Mouse (Mus musculus): ENCODE data around the gene Scrn1. TPM values are rescaled to one million over a fixed set of nuclear protein-coding genes. Genes with fewer than 3 reads are reported as not detected.
A peak's percentile ranks its signal among the peaks of the same experiment; 100 is the strongest.

Gene Scrn1
- polyA plus RNA-seq, 1 experiment from 2014 or later: 8.6 TPM

DNA sequence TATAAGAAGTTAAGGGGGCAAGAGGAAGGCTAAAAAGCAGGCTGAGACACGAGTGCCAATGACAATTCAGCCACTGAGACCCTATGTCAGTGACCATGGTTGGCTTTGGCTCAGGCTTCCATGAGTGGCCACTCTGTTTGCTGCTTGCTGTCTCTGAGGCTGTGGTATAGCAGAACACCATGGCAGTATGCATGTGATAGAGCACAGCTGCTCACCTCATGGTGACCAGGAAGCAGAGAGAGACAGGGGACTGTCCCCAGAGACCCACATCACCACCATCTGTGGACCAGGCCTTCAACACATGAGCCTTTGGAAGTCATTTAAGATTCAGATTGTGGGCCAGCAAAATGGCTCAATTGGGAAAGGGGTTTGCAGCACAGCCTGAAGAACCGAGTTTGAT is 22.6 kb downstream of the Scrn1 start:
- Histone ChIP-seq H3K9ac (no peak overlapping the region), H3K27me3 (no peaks in the 10 kb centered on the region), H3K36me3 (no peaks in the 10 kb centered on the region), H3K4me3 (replicated peaks) (no peak overlapping the region), H3K27ac (no peak overlapping the region), H3K4me2 (no peak overlapping the region), H3K4me1 (peaks cover 15% of the 10 kb centered on the region), H3K9me3 (replicated peaks) (no peaks in the 10 kb centered on the region)
- no peak for ATAC-seq (replicated peaks; ENCODE audit: low FRiP score)
- 80% methylated on average over 2 of the region's 2 CpGs for WGBS

DNA sequence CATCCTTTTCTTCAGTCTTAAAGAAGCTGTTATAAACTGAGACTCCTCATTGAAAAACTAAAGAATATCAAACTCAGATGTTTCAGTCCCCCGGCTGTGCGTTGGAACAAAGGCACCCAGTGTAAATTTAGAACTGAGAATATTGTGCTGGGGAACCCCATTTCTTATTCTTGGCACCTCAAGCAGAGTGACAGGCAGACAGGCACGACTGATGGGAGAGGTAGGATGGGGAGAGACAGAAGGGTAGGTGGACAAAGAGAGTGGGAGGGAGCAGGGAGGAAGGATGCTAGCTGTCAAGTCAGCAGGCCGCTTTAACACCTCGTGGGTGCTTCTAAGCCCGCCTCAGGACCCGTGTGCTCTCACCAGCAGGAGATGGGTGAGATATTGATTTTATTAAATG is 23.5 kb downstream of the Scrn1 start:
- ATAC-seq (replicated peaks; ENCODE audit: low FRiP score): no peak
- Histone ChIP-seq H3K27ac (no peak overlapping the region), H3K36me3 (no peaks in the 10 kb centered on the region), H3K9me3 (replicated peaks) (no peaks in the 10 kb centered on the region), H3K4me3 (replicated peaks) (no peak overlapping the region), H3K4me2 (no peak overlapping the region), H3K9ac (no peak overlapping the region), H3K4me1 (peaks cover 11% of the 10 kb centered on the region; the same call in 1 of the 2 replicates), H3K27me3 (no peaks in the 10 kb centered on the region)
- 88% methylated on average over 7 of the region's 7 CpGs for WGBS

DNA sequence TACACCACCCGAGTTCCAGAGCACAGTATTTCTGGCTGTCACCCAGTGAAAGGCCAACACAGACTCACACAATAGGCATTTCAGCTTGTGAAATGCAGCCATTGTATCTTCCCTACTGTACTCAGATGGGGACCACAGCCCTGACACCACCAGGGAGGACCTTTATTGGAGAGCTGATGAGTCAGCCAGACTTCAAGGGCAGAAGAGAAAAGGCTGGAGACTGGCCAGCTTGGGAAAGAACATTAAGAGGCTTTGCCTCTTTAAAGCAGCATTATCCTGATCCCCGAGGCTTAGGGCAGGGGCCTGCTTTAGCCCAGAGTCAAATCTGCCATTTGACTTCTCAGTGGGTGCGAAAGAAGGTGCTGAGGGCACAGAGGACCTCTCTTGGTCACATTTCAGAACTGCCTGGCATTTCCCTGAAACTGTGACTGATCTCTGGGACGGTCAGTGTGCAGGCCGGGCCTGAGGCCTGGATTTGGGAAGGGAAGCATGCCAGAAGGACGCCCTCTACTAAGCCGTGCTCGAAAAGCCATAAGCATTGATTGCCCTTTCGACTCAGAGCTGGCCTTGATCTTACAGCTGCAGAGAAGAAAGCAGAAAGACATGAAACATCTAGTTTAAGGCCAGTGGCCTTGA is 25.9 kb downstream of the Scrn1 start:
- no peak for ATAC-seq (replicated peaks; ENCODE audit: low FRiP score)
- Histone ChIP-seq H3K4me3 (replicated peaks) (no peak overlapping the region), H3K9me3 (replicated peaks) (no peaks in the 10 kb centered on the region), H3K4me1 (peaks cover 11% of the 10 kb centered on the region; the same call in 1 of the 2 replicates), H3K9ac (no peak overlapping the region), H3K27me3 (no peaks in the 10 kb centered on the region), H3K27ac (no peak overlapping the region), H3K4me2 (no peak overlapping the region), H3K36me3 (no peaks in the 10 kb centered on the region)
- 70% methylated on average over 9 of the region's 9 CpGs for WGBS

DNA sequence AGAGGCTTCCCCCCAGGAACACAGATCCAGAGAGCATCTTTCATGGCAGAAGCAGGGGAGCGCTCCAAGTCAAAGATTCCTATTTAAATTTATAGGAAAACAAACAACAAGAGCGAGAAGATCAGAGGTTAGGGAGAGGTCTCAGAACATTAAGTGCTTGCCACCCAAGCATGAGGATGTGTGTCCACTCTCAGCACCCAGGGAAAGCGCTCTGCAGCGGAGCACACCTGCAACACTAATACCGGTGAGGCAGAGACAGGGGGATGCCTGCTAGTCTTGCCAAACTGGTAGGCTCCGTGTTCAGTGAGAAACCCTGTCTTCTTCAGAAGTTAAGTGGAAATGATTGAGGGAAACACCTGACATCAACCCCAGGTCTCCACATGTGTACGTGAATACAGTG is 26.9 kb downstream of the Scrn1 start:
- Histone ChIP-seq H3K4me2 (no peak overlapping the region), H3K9me3 (replicated peaks) (no peaks in the 10 kb centered on the region), H3K27me3 (no peaks in the 10 kb centered on the region)

DNA sequence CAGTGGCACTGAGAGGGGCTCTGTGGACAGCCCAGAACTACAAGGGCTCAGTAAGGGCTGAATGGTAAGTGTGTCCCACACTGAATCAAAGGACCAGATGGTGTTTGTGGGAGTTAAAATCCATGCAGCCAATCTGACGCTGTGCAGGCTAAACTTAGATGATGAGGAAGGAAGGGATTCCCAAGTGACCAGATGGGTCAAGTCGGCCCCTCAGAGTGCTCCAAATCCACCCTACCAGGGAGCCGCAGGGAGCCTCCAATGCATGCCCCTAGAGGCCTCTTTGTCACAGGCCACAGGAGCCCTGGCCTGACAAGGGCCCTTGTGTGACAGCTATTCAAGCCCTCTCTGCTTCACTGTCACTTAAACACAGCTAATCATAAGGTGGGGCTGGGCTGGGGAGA is 27.5 kb downstream of the Scrn1 start:
- H3K9ac ChIP-seq: no peak overlapping the region
- H3K27me3 ChIP-seq: no peaks in the 10 kb centered on the region
- no peak overlapping the region for H3K4me2 ChIP-seq
- H3K4me1 ChIP-seq: peaks cover 11% of the 10 kb centered on the region; the same call in 1 of the 2 replicates
- H3K4me3 ChIP-seq (replicated peaks): no peak overlapping the region
- no peak overlapping the region for H3K27ac ChIP-seq
- H3K36me3 ChIP-seq: no peaks in the 10 kb centered on the region
- 23% methylated on average over 3 of the region's 3 CpGs for WGBS
- H3K9me3 ChIP-seq (replicated peaks): no peaks in the 10 kb centered on the region
- 0 out of 2 replicates have a peak, but pooled peaks have one; percentile 40 for ATAC-seq (replicated peaks; ENCODE audit: low FRiP score)

More for the DNA sequence above, 26.9 kb downstream of the Scrn1 start:
- no peak overlapping the region for H3K27ac ChIP-seq
- H3K4me3 ChIP-seq (replicated peaks): no peak overlapping the region
- H3K4me1 ChIP-seq: peaks cover 11% of the 10 kb centered on the region; the same call in 1 of the 2 replicates
- no peak overlapping the region for H3K9ac ChIP-seq
- WGBS: 64% methylated on average over 7 of the region's 7 CpGs
- ATAC-seq (replicated peaks; ENCODE audit: low FRiP score): no peak
- H3K36me3 ChIP-seq: no peaks in the 10 kb centered on the region

DNA sequence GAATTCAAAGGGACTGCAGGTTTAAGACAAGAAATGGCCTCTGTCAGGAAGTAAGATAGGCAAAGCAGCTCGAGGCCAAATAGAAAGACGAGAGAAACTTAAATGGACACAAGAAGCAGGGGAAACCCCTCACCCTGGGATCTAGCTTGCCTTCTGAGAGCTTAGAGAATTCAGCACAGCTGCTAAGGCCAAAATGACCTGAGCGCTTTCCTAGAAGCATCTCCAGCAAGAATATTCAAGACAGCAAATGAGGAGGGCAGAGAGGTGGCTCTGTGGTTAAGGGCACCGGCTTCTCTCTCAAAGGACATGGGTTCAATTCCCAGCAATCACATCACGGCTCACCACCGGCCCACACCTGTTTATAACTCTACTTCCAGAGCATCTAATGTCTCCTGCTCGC is 29.2 kb downstream of the Scrn1 start:
- H3K4me3 ChIP-seq (replicated peaks): no peak overlapping the region
- no peak overlapping the region for H3K9ac ChIP-seq
- H3K27ac ChIP-seq: no peak overlapping the region
- H3K36me3 ChIP-seq: no peaks in the 10 kb centered on the region
- H3K27me3 ChIP-seq: no peaks in the 10 kb centered on the region
- 81% methylated on average over 7 of the region's 7 CpGs for WGBS
- peaks cover 11% of the 10 kb centered on the region; the same call in 1 of the 2 replicates for H3K4me1 ChIP-seq
- no peaks in the 10 kb centered on the region for H3K9me3 ChIP-seq (replicated peaks)
- H3K4me2 ChIP-seq: no peak overlapping the region
- ATAC-seq (replicated peaks; ENCODE audit: low FRiP score): no peak

DNA sequence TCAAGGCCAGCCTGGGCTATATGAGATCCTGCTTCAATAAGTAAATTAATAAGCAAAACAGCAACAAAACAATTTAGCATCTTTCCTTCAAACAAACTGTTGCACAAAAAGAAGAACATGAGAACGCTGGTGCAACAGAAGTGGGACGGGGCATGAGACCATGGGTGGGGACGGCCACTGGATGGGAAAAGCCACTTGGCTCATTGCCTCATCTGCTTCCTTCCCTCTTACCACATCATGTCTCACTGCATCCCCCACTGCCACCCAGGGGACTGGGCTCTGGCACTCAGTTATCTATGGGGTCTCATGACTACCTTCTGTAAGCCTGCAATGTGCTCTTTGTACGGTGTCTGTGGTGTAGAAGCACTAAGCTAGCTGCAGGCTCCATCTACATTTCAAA is 30.8 kb downstream of the Scrn1 start:
- Histone ChIP-seq H3K4me2 (no peak overlapping the region), H3K27ac (no peak overlapping the region)
- WGBS: 95% methylated on average over 4 of the region's 4 CpGs

DNA sequence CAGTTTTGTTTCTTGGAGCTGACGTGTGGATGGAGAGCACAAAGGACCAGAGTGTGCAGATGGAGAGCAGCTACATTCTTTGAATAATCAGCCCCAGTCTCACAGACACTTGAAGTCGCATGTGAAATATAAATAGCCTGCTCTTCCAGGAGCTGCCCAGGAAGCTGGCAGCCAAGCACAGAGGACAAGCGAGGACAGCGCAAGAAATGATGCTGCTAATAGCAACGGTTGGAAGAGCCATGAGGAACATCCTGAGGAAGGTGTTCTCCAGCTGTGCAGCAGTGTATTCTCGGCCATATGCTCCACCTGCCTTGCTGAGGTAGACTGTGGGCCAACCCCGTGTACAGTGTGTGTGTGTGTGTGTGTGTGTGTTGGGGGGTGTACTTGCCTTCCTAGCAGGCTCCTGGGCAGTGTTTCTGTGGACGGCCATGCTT is 35.2 kb downstream of the Scrn1 start:
- H3K36me3 ChIP-seq: no peaks in the 10 kb centered on the region
- no peak overlapping the region for H3K27ac ChIP-seq
- no peak overlapping the region for H3K9ac ChIP-seq
- no peaks in the 10 kb centered on the region for H3K9me3 ChIP-seq (replicated peaks)
- WGBS: 73% methylated on average over 8 of the region's 8 CpGs
- no peaks in the 10 kb centered on the region for H3K27me3 ChIP-seq
- no peak for ATAC-seq (replicated peaks; ENCODE audit: low FRiP score)
- H3K4me2 ChIP-seq: no peak overlapping the region
- H3K4me1 ChIP-seq: no peaks in the 10 kb centered on the region
- no peak overlapping the region for H3K4me3 ChIP-seq (replicated peaks)

More for the DNA sequence above, 30.8 kb downstream of the Scrn1 start:
- Histone ChIP-seq H3K9me3 (replicated peaks) (no peaks in the 10 kb centered on the region), H3K4me3 (replicated peaks) (no peak overlapping the region), H3K27me3 (no peaks in the 10 kb centered on the region), H3K36me3 (no peaks in the 10 kb centered on the region), H3K9ac (no peak overlapping the region), H3K4me1 (peaks cover 11% of the 10 kb centered on the region; the same call in 1 of the 2 replicates)
- no peak for ATAC-seq (replicated peaks; ENCODE audit: low FRiP score)

DNA sequence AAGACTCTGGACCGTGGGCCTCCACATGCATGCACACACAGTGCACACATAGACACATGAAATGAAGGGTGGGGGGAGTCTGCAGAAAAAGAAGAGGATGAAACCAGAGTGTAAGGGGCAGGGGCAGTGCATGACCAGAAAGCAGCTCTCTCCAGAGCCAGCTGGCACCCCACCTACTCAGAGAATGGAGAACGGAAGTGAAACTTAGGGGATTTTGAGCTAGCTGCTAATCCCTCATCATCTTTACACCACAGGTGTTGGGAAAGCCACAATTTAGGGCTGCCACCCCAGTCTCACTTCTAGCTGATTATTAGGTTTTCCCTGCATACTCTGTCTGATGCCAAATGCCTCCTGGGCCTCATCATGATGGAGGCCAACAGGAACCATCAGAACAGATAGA is 36.1 kb downstream of the Scrn1 start:
- Histone ChIP-seq H3K4me3 (replicated peaks) (no peak overlapping the region), H3K27me3 (no peaks in the 10 kb centered on the region), H3K9me3 (replicated peaks) (no peaks in the 10 kb centered on the region), H3K9ac (no peak overlapping the region), H3K36me3 (no peaks in the 10 kb centered on the region), H3K27ac (no peak overlapping the region), H3K4me2 (no peak overlapping the region), H3K4me1 (no peaks in the 10 kb centered on the region)
- ATAC-seq (replicated peaks; ENCODE audit: low FRiP score): no peak
- WGBS: 82% methylated on average over 2 of the region's 2 CpGs

DNA sequence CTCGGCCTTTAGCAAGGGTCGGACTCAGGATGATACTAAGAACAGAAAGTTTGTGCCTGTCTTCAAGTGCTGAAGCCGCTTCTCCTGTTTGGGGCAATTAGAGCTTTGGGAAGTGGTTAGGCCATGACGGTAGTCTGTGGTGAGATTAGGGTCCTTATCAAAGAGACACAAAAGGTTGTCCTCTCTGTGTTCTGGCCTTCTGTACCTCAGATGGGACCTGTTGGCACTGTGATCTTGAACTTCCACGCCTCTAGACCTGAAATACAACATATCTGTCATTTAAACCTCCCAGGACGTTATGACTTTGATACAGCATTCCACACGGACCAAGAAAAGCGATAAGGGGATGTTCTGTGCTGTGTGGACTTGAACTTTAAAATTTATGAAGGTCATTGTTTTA is 37.6 kb downstream of the Scrn1 start:
- WGBS: 81% methylated on average over 8 of the region's 8 CpGs
- ATAC-seq (replicated peaks; ENCODE audit: low FRiP score): no peak

DNA sequence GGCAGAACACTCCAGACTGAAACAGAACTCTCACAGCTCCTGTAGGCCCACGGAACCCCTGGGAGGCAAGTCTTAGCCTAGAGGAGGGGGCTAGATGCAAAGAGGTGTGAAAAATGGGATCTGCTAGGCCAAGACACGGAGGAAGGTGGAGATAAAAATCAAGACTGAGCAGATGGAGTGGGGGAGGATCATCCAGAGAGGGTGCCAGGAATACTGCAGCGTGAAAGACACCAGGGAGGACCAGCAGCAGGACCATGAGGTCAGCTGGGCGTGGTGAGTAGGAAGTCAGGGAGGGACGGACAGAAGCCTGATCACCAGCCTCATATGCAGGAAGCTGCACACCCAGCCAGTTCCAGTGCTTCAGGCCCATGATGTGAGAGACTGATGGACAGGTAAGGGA is 47.5 kb downstream of the Scrn1 start:
- Histone ChIP-seq H3K4me1 (no peaks in the 10 kb centered on the region), H3K36me3 (no peaks in the 10 kb centered on the region), H3K4me3 (replicated peaks) (no peak overlapping the region), H3K4me2 (no peak overlapping the region), H3K9ac (no peak overlapping the region), H3K9me3 (replicated peaks) (no peaks in the 10 kb centered on the region), H3K27ac (no peak overlapping the region), H3K27me3 (no peaks in the 10 kb centered on the region)
- no peak for ATAC-seq (replicated peaks; ENCODE audit: low FRiP score)
- 41% methylated on average over 5 of the region's 5 CpGs for WGBS

More for the DNA sequence above, 37.6 kb downstream of the Scrn1 start:
- no peaks in the 10 kb centered on the region for H3K4me1 ChIP-seq
- no peaks in the 10 kb centered on the region for H3K9me3 ChIP-seq (replicated peaks)
- H3K27ac ChIP-seq: no peak overlapping the region
- no peak overlapping the region for H3K4me3 ChIP-seq (replicated peaks)
- H3K4me2 ChIP-seq: no peak overlapping the region
- H3K36me3 ChIP-seq: no peaks in the 10 kb centered on the region
- no peaks in the 10 kb centered on the region for H3K27me3 ChIP-seq
- no peak overlapping the region for H3K9ac ChIP-seq

DNA sequence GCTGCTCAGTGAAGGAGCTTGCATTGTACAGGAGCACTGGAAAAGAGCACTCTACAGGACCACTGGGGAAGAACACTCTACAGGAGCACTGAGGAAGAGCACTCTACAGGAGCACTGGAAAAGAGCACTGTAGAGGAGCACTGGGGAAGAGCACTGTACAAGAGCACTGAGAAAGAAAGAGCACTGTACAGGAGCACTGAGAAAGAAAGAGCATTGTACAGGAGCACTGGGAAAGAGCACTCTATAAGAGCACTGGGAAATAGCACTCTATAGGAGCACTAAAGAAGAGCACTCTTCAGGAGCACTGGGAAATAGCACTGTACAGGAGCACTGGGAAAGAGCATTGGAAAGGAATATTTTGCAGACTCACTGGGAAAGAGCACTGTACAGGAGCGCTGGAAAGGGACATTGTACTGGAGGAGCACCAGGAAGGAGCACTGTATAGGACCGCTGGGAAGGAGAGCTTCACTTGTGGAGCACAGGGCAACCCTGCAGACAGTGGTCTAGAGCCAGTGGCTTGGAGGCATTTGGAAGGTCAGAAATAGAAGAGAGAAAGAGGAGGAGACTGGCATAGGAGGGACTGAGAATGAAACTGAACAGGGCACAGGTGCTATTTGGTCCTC is 49.7 kb downstream of the Scrn1 start:
- Histone ChIP-seq H3K27ac (no peak overlapping the region), H3K9ac (no peak overlapping the region), H3K4me3 (replicated peaks) (no peak overlapping the region), H3K4me1 (no peaks in the 10 kb centered on the region), H3K27me3 (no peaks in the 10 kb centered on the region), H3K4me2 (no peak overlapping the region), H3K36me3 (no peaks in the 10 kb centered on the region), H3K9me3 (replicated peaks) (no peaks in the 10 kb centered on the region)
- 93% methylated on average over 2 of the region's 2 CpGs for WGBS
- ATAC-seq (replicated peaks; ENCODE audit: low FRiP score): no peak

Measured in kidney, embryonic 15.5 days (tissue).